Mouse (Mus musculus): ENCODE results near the gene Maml1.
"Not testable (repeated sequence)": the region's sequence is repeated elsewhere in the genome, so short reads cannot be mapped to it uniquely, and the experiment has no call there.

Maml1 gene

GRCm38 (mm10) chr11:50292190-50292855 is at the start of gene Maml1:
Gene Maml1, minus strand, starts transcription at chr11:50292311.
- peak; percentile 95 to 98 for DNase-seq (ENCODE audit: low spot score in 2 of 2)

GRCm38 (mm10) chr11:50336891-50337290 is 44.8 kb upstream of the Maml1 start:
- no peak for DNase-seq (ENCODE audit: low spot score in 2 of 2)

GRCm38 (mm10) chr11:50336126-50336525 is 44.0 kb upstream of the Maml1 start:
- DNase-seq (ENCODE audit: low spot score in 2 of 2), result no peak

GRCm38 (mm10) chr11:50333181-50333580 is 41.1 kb upstream of the Maml1 start:
- no peak for DNase-seq (ENCODE audit: low spot score in 2 of 2)

- no peak for DNase-seq (ENCODE audit: low spot score in 2 of 2)
Measured at GRCm38 (mm10) chr11:50329378-50329777, 37.3 kb upstream of the Maml1 start.

- DNase-seq (ENCODE audit: low spot score in 2 of 2), result no peak
Measured at GRCm38 (mm10) chr11:50328075-50328625, 36.0 kb upstream of the Maml1 start.

GRCm38 (mm10) chr11:50326302-50326966 is 34.3 kb upstream of the Maml1 start:
- DNase-seq (ENCODE audit: low spot score in 2 of 2), result peak in 1 of 2 experiments; percentile 11

- peak; percentile 98 to 100 for DNase-seq (ENCODE audit: low spot score in 2 of 2)
Measured at GRCm38 (mm10) chr11:50325496-50326301, 33.6 kb upstream of the Maml1 start, which contains the start of gene Canx. Gene Canx, minus strand, starts transcription at chr11:50325673.

GRCm38 (mm10) chr11:50324751-50325471 is 32.8 kb upstream of the Maml1 start:
- no peak for DNase-seq (ENCODE audit: low spot score in 2 of 2)

GRCm38 (mm10) chr11:50323843-50324242 is 31.7 kb upstream of the Maml1 start:
- DNase-seq (ENCODE audit: low spot score in 2 of 2), result no peak

GRCm38 (mm10) chr11:50322345-50322744 is 30.2 kb upstream of the Maml1 start:
- no peak for DNase-seq (ENCODE audit: low spot score in 2 of 2)

- no peak for DNase-seq (ENCODE audit: low spot score in 2 of 2)
Measured at GRCm38 (mm10) chr11:50321239-50321638, 29.1 kb upstream of the Maml1 start.

GRCm38 (mm10) chr11:50319343-50319742 is 27.2 kb upstream of the Maml1 start:
- DNase-seq (ENCODE audit: low spot score in 2 of 2), result not testable (repeated sequence)

- no peak for DNase-seq (ENCODE audit: low spot score in 2 of 2)
Measured at GRCm38 (mm10) chr11:50312803-50313202, 20.7 kb upstream of the Maml1 start.

GRCm38 (mm10) chr11:50303406-50303805 is 11.3 kb upstream of the Maml1 start:
- no peak for DNase-seq (ENCODE audit: low spot score in 2 of 2)

- peak in 1 of 2 experiments; percentile 35 for DNase-seq (ENCODE audit: low spot score in 2 of 2)
Measured at GRCm38 (mm10) chr11:50291321-50292165, 568 bp downstream of the Maml1 start.

- DNase-seq (ENCODE audit: low spot score in 2 of 2), result no peak
Measured at GRCm38 (mm10) chr11:50290486-50291225, 1.5 kb downstream of the Maml1 start.

GRCm38 (mm10) chr11:50286428-50286827 is 5.7 kb downstream of the Maml1 start:
- DNase-seq (ENCODE audit: low spot score in 2 of 2), result no peak

GRCm38 (mm10) chr11:50285696-50286095 is 6.4 kb downstream of the Maml1 start:
- DNase-seq (ENCODE audit: low spot score in 2 of 2), result no peak

- DNase-seq (ENCODE audit: low spot score in 2 of 2), result no peak
Measured at GRCm38 (mm10) chr11:50285263-50285662, 6.8 kb downstream of the Maml1 start.
